Mouse (Mus musculus) embryonic fibroblast, embryonic 13.5 days (primary cell): Measurements from ENCODE around the gene Bex1.

ENCODE experiments used
- CTCF ChIP-seq: IDR thresholded peaks from 2 replicates; pipeline ENCODE4 v1.5.1; 2011; ENCODE audit warnings: mild to moderate bottlenecking, control low read depth, low read length, moderate library complexity, borderline replicate concordance; ENCODE audit not compliant: insufficient read depth
- POLR2A ChIP-seq: IDR thresholded peaks from 2 replicates; pipeline ENCODE4 v1.6.1; 2011; ENCODE audit warnings: low read depth, mild to moderate bottlenecking, control low read depth, low read length, moderate library complexity

DNA sequence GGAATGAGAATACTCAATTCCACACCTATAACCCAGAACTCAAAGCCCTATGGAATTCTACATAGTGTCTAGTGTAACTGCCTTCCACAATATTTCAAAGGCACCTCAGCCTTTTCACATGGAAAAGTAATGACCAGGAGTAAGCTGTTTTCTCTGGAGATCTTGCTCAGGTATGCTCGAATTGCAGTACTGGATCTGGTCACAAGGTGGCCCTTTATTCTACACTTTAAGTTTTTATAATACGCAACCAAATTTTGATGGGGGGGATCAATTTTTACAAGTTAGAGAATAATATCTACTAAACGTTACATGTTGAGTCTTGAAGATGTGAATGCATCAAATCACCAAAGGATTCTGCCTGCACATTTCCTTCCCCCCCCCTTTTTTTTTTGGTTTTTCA, 22.8 kb upstream of the Bex1 start:
- no peak for TF ChIP-seq POLR2A
- no peak for TF ChIP-seq CTCF
